Mouse (Mus musculus) forebrain, embryonic 15.5 days (tissue): Measurements from ENCODE around the gene Rfx5. TPM values are rescaled to one million over a fixed set of nuclear protein-coding genes. Genes with fewer than 3 reads are reported as not detected.
"Not testable (repeated sequence)": the region's sequence is repeated elsewhere in the genome, so short reads cannot be mapped to it uniquely, and the experiment has no call there.

ENCODE experiments used
- ATAC-seq: fragments of 200-750 bp; cut with Nextera tagmentation; replicated peaks from 2 replicates; pipeline ENCODE4 v1.8.0; 2017; ENCODE audit warnings: mild to moderate bottlenecking, moderate TSS enrichment, moderate library complexity
- H3K27ac ChIP-seq: fragments of 300-500 bp; sonication (generic); replicated peaks from 2 replicates; pipeline ENCODE4 v1.5.1; 2015; ENCODE audit warnings: mild to moderate bottlenecking, inconsistent platforms
- H3K27me3 ChIP-seq: fragments of 300-500 bp; sonication (generic); 2 replicates; pipeline ENCODE4 v1.6.1; 2015; ENCODE audit warnings: inconsistent platforms
- H3K36me3 ChIP-seq: fragments of 300-500 bp; sonication (generic); 2 replicates; pipeline ENCODE4 v1.6.1; 2015; ENCODE audit warnings: mild to moderate bottlenecking, inconsistent platforms
- H3K4me1 ChIP-seq: fragments of 300-500 bp; sonication (generic); 2 replicates; pipeline ENCODE4 v1.6.1; 2015; ENCODE audit warnings: inconsistent platforms
- H3K4me2 ChIP-seq: fragments of 300-500 bp; sonication (generic); replicated peaks from 2 replicates; pipeline ENCODE4 v1.6.1; 2015; ENCODE audit warnings: mild to moderate bottlenecking, inconsistent platforms
- H3K4me3 ChIP-seq: fragments of 300-500 bp; sonication (generic); 2 replicates; pipeline ENCODE4 v1.5.1; 2015; ENCODE audit warnings: mild to moderate bottlenecking, inconsistent platforms
- H3K9ac ChIP-seq: fragments of 300-500 bp; sonication (generic); replicated peaks from 2 replicates; pipeline ENCODE4 v1.6.1; 2015; ENCODE audit warnings: mild to moderate bottlenecking, inconsistent platforms
- H3K9me3 ChIP-seq: fragments of 300-500 bp; sonication (generic); 2 replicates; pipeline ENCODE4 v1.6.1; 2016; ENCODE audit warnings: inconsistent platforms
- WGBS: fragments of 180-500 bp; shearing (Covaris S2); methylation state at CpG from one replicate; pipeline ENCODE4 v1.1.7; 2015; ENCODE audit warnings: mixed read lengths; 5-methylcytosine and 5-hydroxymethylcytosine counted together
- polyA plus RNA-seq: library from polyadenylated mRNA; unstranded; fragments of >200 nt; fragmentation: Nextera tagmentation; extraction: Ambion mirVana; gene quantifications from 2 replicates; pipeline ENCODE4 v1.2.1, GENCODE M21; 2015

The Rfx5 gene
- polyA plus RNA-seq, 1 experiment from 2014 or later = 5.4 TPM

DNA sequence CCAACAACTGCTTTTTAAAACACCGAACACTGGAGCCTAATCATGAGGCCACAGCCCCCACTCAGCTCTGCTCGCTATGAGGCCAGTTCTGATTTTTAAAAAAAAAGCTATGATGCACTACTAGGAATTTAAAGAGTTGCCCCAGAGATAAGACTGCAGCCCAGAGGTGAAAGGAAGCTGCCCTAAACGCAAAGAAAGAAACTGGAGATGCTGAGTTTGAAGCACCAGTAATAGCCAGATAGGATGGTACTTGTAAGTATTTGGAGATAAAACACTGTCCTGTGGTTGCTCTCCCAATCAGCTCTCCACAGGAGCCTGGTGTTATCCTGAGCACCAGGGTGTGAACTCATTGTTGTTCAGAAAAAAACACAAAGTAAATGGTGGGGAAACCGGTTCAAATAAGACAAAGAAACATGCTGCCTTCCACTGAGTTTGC, 27.6 kb upstream of the Rfx5 start:
- not testable (repeated sequence) for H3K4me1 ChIP-seq, H3K4me3 ChIP-seq, H3K27me3 ChIP-seq, H3K36me3 ChIP-seq, H3K27ac ChIP-seq, ATAC-seq, H3K9me3 ChIP-seq, H3K9ac ChIP-seq, H3K4me2 ChIP-seq
- WGBS = 38% methylated on average over 4 of the region's 4 CpGs

DNA sequence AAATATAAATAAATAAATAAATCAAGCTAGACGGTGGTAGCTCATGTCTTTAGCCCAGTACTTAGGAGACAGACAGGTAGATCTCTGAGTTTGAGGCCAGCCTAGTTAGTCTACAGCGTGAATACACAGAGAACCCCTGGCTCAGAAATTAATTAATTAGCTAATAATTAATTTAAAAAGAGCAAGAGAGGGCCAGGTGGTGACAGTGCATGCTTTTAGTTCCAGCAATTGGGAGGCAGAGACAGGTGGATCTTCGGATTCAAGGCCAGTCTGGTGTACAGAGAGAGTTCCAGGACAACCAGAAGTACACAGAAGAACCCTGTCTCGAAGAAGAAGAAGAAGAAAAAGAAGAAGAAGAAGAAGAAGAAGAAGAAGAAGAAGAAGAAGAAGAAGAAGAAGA, 24.9 kb upstream of the Rfx5 start:
- not testable (repeated sequence) for ATAC-seq, H3K4me2 ChIP-seq, H3K27ac ChIP-seq, H3K4me3 ChIP-seq, H3K9ac ChIP-seq, H3K27me3 ChIP-seq, H3K9me3 ChIP-seq, H3K36me3 ChIP-seq
- WGBS = 81% methylated on average over 4 of the region's 4 CpGs
- H3K4me1 ChIP-seq = peaks cover 11% of the 10 kb centered on the region

DNA sequence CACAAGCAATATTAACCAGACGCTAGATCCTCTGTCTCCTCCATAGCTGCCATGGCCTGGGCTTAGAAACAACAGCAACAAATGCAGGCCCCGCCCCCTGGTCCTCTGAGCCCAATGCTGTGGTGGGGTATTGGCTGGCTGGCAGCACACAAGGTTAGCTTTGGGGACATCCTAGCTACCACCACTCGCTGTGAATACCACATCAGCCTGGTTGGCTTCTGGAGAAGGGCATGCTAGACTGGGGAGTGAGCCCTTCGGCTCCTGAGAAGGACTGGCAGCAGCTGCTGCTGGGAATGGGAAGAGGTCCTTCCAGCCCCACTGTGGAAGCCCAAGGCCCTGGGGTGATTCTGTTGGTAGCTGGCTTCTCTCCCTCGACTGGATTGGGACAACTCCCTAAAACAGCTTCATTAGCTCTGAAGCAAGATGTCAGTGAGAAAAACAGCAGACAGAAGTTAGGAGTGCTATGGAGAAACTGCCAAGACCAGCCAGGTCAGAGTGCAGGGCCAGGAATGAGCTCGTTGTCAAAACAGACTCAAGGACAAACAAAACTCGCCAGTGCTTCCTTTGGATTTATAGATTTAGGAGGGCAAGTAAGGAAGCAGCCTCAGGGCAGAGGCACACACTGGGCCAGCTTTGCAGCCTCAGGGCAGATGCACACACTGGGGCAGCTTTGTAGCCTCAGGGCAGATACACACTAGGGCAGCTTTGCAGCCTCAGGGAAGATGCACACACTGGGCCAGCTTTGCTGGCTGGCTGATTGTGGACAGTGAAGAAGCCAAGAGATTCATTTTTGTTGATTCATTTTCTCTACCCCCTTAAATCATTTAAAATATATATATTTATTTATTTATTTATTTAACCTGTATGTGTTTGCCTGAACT, 23.2 kb upstream of the Rfx5 start:
- H3K4me1 ChIP-seq = peaks cover 11% of the 10 kb centered on the region
- whole genome bisulfite sequencing = 45% methylated on average over 7 of the region's 7 CpGs
- H3K9me3 ChIP-seq, H3K36me3 ChIP-seq, H3K4me2 ChIP-seq, ATAC-seq, H3K27ac ChIP-seq, H3K4me3 ChIP-seq, H3K27me3 ChIP-seq, H3K9ac ChIP-seq: not testable (repeated sequence)

- not testable (repeated sequence) for ATAC-seq
- WGBS = 82% methylated on average over 10 of the region's 10 CpGs
These were observed 22.3 kb upstream of the Rfx5 start for GRCm38 (mm10) chr3:94931427-94932082.

GRCm38 (mm10) chr3:94932279-94932678, 21.6 kb upstream of the Rfx5 start:
- H3K4me3 ChIP-seq, H3K9ac ChIP-seq, H3K27me3 ChIP-seq, H3K9me3 ChIP-seq, H3K36me3 ChIP-seq, ATAC-seq: not testable (repeated sequence)
- 57% methylated on average over 2 of the region's 2 CpGs for WGBS
- Histone ChIP-seq H3K27ac (0 out of 2 replicates have a peak overlapping the region, but pooled peaks have one; percentile 11), H3K4me2 (0 out of 2 replicates have a peak overlapping the region, but pooled peaks have one; percentile 39), H3K4me1 (peaks cover 11% of the 10 kb centered on the region)

More at GRCm38 (mm10) chr3:94931427-94932082, 22.3 kb upstream of the Rfx5 start:
- H3K9me3 ChIP-seq, H3K36me3 ChIP-seq, H3K27ac ChIP-seq, H3K9ac ChIP-seq, H3K4me3 ChIP-seq, H3K27me3 ChIP-seq, H3K4me2 ChIP-seq: not testable (repeated sequence)
- H3K4me1 ChIP-seq = peaks cover 11% of the 10 kb centered on the region

DNA sequence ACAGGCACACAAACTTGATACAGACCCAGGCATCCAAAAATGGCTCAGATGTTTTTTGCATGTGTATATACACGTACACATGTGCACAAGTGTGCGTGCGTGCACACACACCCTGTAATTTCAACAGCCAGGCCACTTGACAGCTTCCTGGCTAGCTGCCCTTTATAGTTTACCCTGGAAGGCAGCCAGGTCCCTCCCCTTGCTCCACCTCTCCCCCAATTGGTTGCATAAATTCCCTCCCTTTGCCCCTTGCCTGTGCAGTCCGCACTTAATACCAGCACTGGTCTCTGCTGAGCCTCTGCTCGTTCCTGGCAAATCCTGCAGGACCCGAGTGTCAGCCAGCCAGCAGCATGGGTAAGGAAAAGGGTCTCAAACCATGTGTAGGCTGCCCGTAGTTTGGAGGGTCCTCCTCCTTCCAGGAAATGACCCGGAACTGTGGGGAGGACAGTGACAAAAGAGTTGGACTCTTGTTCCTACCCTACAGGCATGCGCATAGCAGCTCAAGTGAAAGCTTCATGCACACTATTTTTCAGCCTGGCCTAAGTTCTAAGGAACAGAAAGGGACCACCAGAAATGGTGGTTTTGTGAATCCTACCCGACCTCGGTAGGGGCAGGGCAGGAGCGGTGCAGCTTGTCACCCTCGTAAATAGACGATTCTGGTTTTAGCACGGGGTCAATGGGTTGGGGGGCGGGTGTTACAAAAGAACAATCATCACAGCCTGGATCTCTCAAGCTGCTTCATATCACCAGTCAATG, 20.9 kb upstream of the Rfx5 start, which contains the start of gene Selenbp1:
Selenbp1 (plus strand) TSS at position 248 of the 756 bp plus-strand sequence.
- Histone ChIP-seq H3K27me3 (no peaks in the 10 kb centered on the region), H3K27ac (peak within 1 kb of the TSS; percentile 62), H3K4me1 (peaks cover 11% of the 10 kb centered on the region), H3K36me3 (no peaks in the 10 kb centered on the region), H3K9ac (peak within 1 kb of the TSS; percentile 22; the same call in 1 of the 2 replicates), H3K4me2 (peak within 1 kb of the TSS; percentile 39), H3K4me3 (peak within 1 kb of the TSS; percentile 26), H3K9me3 (no peaks in the 10 kb centered on the region)
- peak; percentile 80 for ATAC-seq
- 16% methylated on average over 16 of the region's 16 CpGs for WGBS

- H3K9ac ChIP-seq, H3K9me3 ChIP-seq, H3K36me3 ChIP-seq, H3K4me3 ChIP-seq, H3K27ac ChIP-seq, H3K27me3 ChIP-seq, H3K4me2 ChIP-seq: not testable (repeated sequence)
- H3K4me1 ChIP-seq = peaks cover 11% of the 10 kb centered on the region
- no CpG with 5 or more reads among the region's 2 CpGs for WGBS
- ATAC-seq = 0 out of 2 replicates have a peak, but pooled peaks have one; percentile 7
These were observed 20.3 kb upstream of the Rfx5 start for GRCm38 (mm10) chr3:94933604-94934003.

DNA sequence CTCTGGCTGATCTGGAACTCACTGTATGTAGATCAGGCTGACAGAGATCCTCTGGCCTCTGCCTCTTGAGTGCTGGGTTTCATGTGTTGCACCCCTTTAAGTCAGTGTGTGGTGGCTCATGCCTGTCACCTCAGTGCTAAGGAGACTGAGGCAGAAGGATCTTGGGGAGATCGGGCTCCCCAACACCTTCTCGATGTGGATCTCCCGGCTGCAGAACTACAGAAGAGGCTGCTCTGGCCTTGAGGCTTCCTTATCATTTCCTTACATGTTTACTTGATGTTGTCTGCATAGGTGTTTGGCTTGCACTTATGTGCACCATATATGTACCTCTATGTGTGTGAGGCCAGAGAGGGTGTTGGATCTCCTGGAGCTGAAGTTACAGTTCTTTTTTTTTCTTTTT, 19.3 kb upstream of the Rfx5 start:
- H3K4me1 ChIP-seq = peaks cover 11% of the 10 kb centered on the region
- H3K4me3 ChIP-seq, H3K36me3 ChIP-seq, H3K9ac ChIP-seq, H3K27me3 ChIP-seq, ATAC-seq, H3K4me2 ChIP-seq, H3K9me3 ChIP-seq, H3K27ac ChIP-seq: not testable (repeated sequence)
- 96% methylated on average over 3 of the region's 3 CpGs for WGBS

- H3K9me3 ChIP-seq, H3K4me3 ChIP-seq, ATAC-seq, H3K9ac ChIP-seq, H3K27me3 ChIP-seq, H3K36me3 ChIP-seq, H3K27ac ChIP-seq, H3K4me2 ChIP-seq: not testable (repeated sequence)
- WGBS = 96% methylated on average over 3 of the region's 3 CpGs
- peaks cover 11% of the 10 kb centered on the region for H3K4me1 ChIP-seq
These were observed 18.5 kb upstream of the Rfx5 start for GRCm38 (mm10) chr3:94935332-94935731.

DNA sequence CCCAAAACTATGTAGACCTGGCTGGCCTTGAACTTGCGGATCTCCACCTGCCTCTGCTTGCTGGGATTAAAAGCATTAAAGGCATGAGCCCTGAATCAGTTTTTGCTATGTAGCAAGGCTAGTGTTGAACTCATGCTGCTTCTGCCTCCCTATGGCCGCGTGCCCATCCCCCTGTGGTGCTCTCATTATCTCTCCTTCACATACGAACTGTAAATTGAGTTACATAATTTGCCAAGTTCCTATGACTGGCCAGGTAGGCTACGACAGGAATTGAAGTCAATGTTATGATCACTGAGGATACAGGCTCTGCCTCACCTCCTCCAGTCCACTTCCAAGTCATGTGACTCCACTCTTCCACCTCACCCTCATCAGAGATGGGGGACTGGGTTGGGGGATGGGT, 17.7 kb upstream of the Rfx5 start:
- WGBS = 85% methylated on average over 5 of the region's 5 CpGs

GRCm38 (mm10) chr3:94937194-94937593, 16.7 kb upstream of the Rfx5 start:
- not testable (repeated sequence) for H3K36me3 ChIP-seq, H3K4me2 ChIP-seq, H3K27ac ChIP-seq, H3K9me3 ChIP-seq, H3K27me3 ChIP-seq, H3K4me3 ChIP-seq, H3K9ac ChIP-seq, ATAC-seq
- peaks cover 11% of the 10 kb centered on the region for H3K4me1 ChIP-seq
- 92% methylated on average over 7 of the region's 7 CpGs for WGBS

More for the DNA sequence above, 17.7 kb upstream of the Rfx5 start:
- not testable (repeated sequence) for H3K4me3 ChIP-seq, H3K27ac ChIP-seq, H3K9me3 ChIP-seq, H3K4me2 ChIP-seq, H3K9ac ChIP-seq, H3K36me3 ChIP-seq, ATAC-seq, H3K27me3 ChIP-seq
- peaks cover 11% of the 10 kb centered on the region for H3K4me1 ChIP-seq

DNA sequence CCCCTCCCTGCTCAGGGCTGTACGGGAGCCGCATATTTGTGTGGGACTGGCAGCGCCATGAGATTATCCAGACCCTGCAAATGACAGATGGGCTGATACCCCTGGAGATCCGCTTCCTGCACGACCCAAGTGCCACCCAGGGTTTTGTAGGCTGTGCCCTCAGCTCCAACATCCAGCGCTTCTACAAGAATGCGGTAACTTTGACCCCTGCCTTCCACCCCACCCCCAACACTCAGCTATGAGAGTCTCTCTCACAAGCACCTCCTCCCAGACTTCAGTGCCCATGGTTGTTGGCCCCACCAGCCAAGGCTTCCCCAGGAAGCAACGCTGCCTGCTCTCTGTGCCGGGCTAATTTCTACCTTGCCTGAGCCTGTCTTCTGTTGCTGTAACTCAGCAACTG, 13.8 kb upstream of the Rfx5 start:
- WGBS = 78% methylated on average over 9 of the region's 9 CpGs
- H3K27ac ChIP-seq, ATAC-seq, H3K36me3 ChIP-seq, H3K4me2 ChIP-seq, H3K27me3 ChIP-seq, H3K4me1 ChIP-seq, H3K4me3 ChIP-seq, H3K9me3 ChIP-seq, H3K9ac ChIP-seq: not testable (repeated sequence)
